Mouse (Mus musculus): ENCODE measurements around the gene Ttll8.

The Ttll8 gene

DNA sequence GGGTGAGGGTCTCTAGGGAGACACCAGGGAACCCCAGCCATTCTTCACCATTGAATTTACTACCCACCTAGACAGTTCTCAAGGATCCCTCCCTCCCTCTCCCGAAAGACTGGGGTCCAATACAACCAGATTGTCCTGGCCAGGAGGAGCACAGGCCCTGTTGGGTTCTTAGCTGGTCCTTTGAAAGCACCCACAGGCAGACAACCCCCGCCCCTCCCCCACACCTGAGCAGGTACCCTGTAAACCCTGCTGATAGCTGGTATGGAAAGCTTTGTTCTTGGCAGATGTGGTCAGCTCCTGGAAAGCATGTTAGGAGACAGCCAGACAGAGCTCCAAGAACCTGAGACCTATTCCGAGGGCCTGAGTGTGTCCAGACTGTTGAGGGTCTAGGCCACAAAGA lies 93.4 kb downstream of the Ttll8 start:
- DNase-seq (ENCODE audit: low read depth, low spot score), result no peak

DNA sequence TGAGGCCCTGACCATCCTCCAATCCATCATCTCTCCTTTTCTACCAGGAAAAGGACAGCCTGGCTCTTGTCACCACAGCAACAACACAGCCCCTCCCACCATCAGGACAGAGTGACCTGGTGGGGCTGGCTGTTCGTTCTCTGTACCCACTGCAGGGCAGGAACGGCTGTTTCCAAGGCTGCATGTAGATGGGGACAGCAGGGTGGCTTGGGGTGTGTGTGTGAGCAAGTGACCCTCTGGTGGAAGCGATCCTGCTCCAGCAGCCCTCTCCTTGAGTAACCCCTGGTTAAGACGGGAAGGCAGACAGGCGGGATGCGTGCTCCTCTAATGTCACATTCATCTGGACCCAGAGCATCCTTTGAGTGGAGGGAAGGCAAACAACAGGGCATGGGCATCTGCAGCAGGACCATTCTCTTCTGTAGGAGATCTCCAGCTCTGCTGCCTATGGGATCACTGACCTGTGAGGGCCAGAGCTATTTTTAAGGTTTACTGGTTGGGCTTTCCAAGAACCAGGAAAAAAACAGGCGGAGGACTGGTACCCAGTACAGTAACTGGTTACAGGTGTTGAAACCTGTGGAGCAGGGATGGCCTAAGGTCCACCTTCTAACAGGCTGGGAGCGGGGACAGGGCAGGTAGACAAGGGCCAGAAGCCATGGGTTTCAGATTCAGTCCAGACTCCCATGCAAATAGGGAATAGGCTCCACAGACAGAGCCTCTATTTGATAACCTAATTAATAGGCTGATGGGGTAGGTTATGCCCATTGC lies 94.8 kb downstream of the Ttll8 start:
- DNase-seq (ENCODE audit: low read depth, low spot score), result no peak

DNA sequence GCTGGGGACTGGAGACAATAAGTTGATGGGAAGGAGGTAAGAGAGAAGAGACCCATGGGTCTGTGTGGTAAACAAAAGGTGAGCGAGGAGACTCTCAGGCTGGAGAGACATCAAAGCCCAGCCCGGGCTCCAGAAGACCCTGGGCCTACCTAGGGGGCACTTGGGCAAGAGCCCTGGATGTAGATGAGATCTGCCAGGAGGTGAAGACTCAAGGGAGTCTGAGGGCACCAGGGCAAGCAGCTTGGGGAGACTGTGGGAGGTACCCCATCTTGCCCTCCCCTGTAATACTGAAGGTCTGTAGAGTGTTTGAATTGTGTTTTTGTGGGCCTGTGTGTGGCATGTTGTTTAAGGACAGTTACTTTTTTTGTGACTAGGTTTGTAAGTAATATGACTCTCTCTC lies 95.5 kb downstream of the Ttll8 start:
- DNase-seq (ENCODE audit: low read depth, low spot score), result no peak

DNA sequence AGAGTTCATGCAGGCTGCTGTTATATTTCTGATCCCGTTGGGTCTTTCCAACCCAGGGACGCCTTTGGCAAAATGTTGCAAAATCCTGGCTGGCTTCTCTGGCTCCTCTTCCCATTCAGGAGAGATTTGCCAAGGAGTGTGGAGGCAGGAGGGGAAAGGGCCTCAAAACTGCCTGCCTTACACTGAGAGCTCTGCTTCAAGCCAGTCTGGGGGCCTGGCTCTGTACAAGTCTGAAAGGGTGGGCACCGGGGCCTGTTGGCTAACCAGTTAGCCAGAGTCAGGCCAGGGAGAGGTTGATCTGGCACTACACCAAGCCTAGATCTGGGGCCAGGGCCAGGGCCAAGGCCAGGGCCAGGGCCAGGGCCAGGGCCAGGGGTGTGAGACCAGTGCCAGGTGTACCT lies 96.1 kb downstream of the Ttll8 start:
- no peak for DNase-seq (ENCODE audit: low read depth, low spot score)

DNA sequence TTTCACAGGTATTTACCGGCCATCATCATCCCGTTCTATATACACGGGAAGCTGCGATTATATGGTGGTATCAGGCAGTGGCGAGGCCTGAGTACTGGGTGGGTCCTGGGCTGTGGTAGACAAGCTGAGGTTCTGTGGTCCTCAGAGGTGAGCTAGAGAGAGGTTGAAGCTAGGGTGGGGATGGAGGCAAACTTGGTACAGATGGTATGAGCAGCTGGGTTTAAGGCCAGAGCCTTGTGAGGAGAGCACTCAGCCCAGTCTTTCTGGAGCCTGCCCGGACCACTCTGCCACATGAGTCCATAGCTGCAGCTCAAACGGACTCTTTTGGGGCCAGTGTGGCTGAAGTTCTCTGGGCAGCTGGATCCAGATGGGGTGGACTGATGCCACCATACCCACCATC lies 96.9 kb downstream of the Ttll8 start:
- DNase-seq (ENCODE audit: low read depth, low spot score), result no peak

DNA sequence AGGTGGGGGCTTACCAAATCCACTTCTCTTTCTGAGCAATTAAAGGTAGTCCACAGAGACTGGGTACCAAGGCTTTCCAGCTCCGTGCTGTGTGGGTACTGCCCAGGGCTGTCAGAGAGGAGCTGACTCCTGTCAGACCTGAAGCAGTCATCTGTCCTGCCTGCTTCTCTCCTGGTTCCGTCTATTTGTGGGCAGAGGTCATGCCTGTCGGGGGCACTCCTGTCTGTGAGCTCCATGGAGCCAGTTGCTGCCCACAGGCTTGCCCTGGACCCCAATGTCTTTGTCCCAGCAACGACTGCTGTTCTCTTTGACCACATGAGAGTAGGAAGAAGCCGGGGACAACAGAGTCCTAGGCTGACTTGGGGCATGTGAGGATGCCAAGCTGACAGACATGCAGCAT lies 97.6 kb downstream of the Ttll8 start:
- no peak for DNase-seq (ENCODE audit: low read depth, low spot score)

DNA sequence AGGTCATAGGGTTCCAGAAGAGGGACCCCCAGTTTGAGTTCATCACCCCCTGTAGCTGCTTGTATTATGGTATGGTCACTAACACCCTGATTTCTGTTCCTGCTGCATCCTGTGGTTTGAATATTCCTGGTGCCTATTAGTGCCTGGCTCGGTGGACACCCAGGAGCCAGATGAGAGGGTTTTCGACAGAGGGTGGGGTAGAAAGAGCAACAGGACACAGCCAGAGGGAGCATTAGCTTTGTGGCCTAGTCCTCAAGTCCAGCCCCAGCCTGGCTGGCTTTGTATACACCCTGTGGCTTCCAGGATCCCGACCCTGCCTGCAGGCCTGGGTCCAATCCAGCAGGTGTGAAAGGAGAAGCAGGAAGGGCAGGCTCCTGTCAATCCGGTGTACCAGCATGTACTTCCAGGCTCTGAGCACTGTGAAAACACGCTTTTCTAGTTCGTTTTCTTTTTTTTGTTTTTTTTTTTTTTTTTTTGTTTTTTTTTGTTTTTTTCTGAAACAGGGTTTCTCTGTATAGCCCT lies 98.3 kb downstream of the Ttll8 start:
- no peak for DNase-seq (ENCODE audit: low read depth, low spot score)

DNA sequence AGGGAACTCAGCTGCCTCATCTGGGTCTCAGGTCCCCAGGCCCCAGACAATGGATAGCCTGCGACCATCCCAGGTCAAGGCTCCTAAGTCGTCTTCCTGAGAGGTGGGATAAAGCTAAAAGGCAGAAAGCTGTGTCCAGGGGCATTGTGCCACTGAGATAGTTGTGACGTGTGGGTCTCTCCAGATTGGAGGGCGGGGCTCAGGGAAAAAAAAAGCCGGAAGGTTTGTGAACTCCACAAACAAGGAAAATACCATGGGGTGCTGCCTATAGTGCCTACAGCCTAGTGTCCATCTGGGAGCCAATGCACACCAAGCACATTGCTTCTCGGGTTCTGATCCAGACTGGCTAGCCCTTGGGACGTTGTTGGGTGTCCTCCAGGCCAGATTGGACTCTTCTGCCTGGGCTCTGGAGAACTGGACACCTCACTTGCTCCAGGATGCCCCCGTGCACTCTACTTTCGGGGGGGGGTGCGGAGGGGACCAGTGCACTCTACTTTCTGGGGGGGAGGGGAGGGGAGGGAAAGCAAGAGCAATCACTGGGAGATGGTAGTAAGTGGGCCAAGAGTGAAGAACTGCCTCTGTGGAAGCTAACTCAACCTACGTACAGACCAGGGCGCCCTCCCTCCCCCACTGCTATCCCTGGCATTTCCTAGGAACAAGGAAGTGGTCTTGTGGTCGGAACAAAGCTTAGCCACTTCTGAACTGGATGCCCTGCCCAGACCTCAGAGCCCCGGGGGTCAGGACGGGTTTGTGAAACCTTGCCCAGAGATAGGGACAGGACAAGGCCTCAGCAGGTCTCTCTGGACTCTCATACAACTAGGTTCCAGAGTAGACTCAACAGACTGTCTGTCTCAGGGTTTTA lies 99.0 kb downstream of the Ttll8 start:
- DNase-seq (ENCODE audit: low read depth, low spot score), result no peak

DNA sequence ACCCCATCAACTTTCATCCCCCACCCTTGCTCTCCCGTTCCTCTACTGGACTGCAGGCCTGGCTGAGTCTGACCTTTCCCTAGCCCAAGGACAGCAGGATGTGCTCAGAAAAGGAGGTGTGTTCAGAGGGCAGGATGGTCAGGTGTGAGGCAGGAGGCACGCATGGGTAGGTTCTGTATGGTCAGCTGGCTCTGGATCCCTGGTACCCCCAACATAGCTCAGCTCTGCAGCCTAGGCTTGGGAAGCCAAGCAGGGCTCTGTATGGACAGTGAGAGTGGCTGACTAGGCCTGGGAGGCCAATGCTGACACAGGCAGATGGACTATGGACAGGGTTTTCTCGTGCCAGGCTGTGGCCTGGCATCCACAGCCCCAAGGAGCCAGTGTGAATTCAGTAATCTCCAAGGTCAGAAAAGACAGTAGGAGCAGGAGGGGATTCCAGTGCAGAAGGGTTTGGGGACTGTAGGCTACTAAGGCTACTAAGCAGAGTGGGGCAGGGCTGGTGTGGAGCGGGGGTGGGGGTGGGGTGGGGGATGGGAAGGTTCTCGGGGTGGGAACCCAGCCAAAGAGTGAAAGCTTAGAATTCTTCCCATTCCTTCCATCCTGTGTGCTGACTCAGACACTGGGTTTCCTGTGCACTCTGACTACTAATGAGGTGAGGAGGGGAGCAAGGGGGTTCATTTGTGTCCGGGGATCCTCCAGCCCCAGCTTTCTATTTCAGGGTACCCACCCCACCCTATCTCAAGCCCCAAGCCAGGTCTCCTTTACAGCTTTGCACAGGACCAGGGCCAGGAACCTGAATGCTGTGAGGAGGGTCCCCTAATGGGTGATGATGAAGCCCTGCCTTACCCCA lies 99.9 kb downstream of the Ttll8 start:
- DNase-seq (ENCODE audit: low read depth, low spot score), result no peak

DNA sequence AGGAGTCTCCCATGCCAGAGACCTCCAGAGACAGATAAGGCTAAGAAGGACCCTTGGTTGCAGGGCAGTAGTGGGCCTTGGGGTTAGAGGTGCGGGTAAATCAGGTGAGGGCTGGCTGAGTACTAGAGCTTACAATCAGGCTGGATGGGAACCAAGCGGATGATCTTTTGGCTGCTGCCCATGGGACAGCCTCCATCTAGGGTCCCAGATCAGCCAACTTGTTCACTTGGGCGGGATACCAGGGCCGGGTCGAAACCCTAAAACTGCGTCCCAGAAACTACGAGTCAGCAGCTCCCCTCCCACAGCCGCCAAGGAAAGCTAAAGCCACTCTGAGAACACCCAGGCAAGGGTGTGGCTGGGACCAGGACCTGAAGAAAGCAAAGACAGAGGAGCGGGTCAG lies 101.1 kb downstream of the Ttll8 start:
- DNase-seq (ENCODE audit: low read depth, low spot score), result no peak

DNA sequence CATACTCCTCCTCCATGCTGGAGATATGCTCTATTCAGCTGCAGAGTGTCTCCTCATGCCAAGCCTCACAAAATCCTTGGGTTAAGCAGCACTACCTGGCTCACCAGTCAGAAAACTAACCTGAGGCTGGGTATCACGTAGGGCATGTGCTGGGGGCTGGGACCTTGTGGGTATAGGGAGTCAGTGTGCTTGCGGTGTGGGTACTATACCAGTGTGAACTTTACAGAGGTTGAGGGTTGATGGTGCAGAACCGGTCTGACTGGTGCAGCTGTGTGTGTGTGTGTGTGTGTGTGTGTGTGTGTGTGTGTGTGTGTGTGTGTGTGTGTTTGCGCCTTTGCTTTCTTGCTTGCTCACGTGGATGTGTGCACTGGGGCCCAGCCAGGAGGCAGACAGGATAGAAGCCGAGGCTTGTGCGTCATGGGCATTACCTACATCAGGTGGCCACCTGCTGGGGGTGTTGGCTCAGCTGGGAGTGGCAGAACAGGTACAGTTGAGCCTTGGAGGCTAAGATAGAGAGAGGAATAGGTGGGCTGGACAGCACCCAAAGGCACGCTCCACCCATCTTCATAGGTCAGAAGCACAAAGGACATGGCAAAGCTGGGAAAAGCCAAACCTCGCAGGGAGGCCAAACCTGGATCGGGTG lies 102.6 kb downstream of the Ttll8 start:
- DNase-seq (ENCODE audit: low read depth, low spot score), result no peak

DNA sequence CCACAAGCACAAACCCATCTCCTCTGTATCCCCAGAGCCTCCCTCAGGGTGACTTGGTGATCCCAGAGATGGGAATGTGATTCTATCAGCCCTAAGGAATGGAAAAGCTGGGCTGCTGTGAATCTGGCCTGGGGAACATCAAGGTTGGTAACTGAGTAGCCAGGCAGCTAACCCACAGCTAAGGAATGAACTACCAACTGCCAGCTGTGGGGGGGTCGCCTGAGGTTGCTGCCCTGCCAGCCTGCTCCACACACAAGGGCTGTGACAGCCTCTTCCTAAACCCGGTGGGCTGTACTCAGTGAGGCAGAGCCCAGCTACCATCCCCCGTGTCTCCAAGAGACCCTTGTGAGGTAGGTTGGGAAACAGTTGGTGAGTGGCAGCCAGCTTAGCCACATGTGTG lies 103.1 kb downstream of the Ttll8 start:
- no peak for DNase-seq (ENCODE audit: low read depth, low spot score)

DNA sequence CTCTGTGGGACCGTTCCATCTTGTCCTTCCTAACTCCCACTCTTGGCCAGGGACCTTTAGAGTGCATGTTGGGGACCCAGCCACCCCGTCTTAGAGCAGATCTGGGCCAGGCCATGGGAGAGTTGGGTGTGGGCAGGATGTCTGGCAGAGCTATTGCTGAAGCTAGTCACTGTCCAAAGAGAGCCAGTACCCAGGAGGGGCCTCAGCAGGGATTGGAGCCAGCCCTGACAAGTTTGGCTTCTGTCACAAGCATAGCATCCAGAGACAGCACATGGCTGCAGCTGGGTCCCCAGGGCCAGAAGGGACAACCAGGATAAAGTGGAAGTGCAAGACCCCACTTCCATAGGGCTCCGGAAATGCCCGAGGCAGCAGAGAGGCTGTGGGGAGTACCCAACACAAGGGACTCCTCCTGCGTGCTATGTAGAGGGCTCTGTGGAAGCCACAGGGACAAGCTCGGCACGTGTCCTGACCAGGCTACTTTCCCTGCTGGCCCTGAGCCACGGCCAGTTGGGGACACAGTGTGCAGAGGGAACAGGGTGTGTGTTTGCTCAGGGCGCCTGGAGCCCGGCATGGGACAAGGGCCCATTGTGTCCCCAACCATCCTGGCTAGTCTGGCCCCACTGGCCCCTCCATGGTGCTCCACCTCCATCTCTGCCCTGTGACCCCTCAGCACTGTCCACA lies 103.9 kb downstream of the Ttll8 start:
- DNase-seq (ENCODE audit: low read depth, low spot score), result no peak

DNA sequence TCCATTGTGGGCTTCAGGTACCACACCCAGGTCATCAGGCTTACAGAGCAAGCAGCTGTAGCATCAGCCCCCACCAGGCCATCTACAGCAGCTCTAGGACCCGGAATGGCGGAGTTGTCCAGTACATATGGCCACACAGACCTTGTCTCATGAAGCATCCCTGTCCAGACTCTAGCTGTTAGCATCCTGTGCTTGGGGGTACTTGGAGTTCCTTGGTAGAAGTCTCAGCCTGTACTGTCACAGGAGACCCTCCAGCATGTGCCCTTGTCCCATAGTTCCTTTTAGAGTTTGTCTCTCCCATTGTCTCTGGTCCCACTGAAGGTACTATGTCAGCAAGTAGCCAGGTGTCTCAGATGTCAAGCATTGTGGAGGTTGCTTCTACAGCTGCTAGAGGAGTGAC lies 104.6 kb downstream of the Ttll8 start:
- no peak for DNase-seq (ENCODE audit: low read depth, low spot score)

DNA sequence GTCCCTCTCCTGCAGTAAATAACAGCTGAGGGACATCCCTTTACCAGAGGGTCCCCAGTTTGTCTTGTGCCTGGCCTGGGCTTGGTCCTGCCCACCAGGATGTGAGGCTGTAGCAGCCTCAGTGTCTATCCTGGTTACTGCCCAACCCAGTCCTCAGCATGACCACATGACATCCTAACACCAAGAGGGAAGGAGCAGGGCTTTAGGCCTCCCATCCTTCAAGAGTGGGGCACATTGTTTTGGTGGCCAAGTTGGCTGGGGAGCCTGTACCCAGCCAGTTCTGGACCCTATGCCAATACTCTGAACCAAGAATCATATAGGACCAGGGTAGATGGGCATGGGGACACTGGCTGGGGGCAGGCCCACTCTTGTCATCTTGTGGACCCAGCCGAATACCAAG lies 105.6 kb downstream of the Ttll8 start:
- no peak for DNase-seq (ENCODE audit: low read depth, low spot score)

DNA sequence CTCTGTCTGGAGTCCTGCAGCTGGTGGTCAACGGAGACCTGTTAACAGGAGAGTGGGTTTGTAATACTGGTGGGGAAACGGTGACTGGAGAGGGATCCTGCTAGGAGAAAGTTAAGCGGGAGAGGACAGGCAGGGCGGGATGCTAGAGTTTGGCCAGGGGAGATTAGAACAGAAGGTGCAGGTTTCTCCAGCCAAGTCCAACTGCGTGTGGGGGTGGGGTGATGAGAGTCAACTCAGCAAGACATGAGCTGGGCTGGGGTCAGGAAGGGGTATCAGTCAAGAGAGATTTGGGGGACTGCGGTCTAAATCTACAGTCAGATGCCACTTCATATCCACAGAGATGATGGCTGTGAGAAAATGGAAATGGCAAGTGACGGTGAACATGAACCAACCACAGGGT lies 109.3 kb downstream of the Ttll8 start:
- DNase-seq (ENCODE audit: low read depth, low spot score), result no peak

DNA sequence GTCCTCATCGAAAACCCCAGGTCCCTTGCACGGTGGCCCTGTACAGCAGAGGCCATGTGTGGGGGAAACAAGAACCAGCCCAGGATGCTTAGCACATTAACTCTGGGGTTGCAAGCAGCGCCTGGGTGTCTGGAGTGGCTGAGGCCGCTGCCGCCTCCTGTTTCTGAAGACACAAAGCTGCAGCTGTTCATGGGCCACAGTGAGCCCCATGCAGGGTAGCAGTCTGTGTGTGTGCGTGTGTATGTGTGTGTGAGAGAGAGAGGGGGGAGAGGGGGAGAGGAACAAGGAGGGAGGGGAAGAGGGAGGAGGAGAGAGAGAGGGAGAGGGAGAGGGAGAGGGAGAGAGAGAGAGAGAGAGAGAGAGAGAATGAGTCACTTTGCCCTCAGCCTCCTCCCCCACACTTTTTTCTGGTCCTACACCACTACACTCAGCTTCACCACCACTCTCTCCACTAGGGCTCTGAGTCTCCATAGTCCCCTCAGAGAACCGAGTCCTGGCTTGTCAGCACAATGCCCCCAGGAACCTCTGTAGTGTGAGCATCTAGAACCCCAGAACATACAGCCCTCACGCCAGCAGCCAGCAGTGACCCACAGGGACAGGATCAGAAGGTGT lies 110.6 kb downstream of the Ttll8 start:
- DNase-seq (ENCODE audit: low read depth, low spot score), result no peak

DNA sequence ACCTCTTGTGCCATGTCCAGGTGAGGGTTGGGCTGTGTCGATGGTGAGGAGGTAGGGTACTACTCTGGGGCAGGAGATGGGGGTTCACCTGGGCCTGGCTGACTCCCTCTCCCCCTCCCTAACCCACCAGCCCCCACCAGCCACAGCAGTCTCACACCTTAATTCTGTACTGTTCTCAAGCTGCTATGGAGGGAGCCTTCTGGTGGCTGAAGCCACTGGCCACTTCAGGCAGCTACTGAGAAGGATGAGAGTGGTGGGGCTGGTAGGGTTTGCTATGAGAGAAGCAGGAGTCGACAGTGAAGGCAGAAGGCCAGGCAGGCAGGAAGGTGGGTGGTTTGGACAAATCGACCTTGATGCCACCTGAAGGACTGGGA lies 111.9 kb downstream of the Ttll8 start:
- DNase-seq (ENCODE audit: low read depth, low spot score), result no peak

DNA sequence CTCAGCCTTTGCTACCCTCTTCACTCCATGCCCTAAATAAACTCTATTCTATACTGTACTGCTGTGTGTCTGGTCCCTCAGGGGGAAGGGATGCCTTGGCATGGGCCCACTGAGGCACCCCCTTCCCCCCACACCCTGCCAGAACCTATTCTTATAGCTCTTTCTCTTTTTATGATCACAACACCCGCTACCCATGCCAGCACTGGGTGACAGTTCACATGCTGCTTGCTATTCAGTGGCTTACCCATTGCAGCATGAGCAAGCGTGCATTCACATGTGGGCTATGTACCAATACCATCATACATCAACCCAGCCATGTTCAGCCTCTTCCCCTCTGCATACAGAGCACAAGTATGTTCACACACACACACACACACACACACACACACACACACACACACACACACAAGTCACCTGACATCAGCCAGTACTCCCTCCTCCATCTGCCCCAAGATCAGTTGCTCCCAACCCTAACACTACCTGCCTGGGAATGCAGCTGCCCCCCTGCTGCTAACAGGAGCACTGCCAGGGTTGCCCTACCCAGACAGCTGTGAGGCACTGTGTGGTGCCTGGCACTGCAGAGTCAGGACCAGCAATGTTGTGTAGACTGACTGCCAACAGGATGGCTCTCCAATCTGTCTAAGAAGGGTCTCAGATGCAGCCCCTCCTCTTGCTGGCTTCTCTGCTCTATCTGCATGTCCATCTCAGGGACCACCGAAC lies 112.5 kb downstream of the Ttll8 start:
- no peak for DNase-seq (ENCODE audit: low read depth, low spot score)

DNA sequence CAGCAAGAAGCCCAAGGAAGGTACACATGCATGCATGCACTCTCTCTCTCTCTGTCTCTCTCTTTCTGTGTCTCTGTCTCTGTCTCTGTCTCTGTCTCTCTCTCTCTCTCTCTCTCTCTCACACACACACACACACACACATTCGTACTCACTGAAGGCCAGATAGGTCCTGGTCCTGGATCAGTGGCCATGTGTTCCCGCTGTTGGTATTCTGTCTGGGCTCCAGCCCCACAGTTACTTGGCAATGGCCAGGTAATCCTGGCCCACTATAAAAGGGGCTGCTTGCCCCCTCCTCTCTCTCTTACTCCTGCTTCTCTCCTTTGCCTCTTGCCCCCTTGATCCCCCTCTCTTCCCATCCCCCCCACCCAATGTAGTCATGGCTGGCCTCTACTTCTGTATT lies 113.1 kb downstream of the Ttll8 start:
- no peak for DNase-seq (ENCODE audit: low read depth, low spot score)
